Mouse (Mus musculus): ENCODE measurements at regions not wholly inside any gene's neighbourhood (a gene's known extent, or its start where the extent isn't known, plus 50 kb on each side); places are given as distances from the start of the nearest gene placed in this dataset.

GRCm38 (mm10) chr7:36829710-36830109 lies 131.8 kb downstream of the Tshz3 start:
- no peak for DNase-seq (ENCODE audit: low read depth, low spot score)

GRCm38 (mm10) chr7:36830155-36830554 lies 132.2 kb downstream of the Tshz3 start:
- no peak for DNase-seq (ENCODE audit: low read depth, low spot score)

GRCm38 (mm10) chr7:36848279-36848678 lies 150.4 kb downstream of the Tshz3 start:
- DNase-seq (ENCODE audit: low read depth, low spot score) = no peak

- no peak for DNase-seq (ENCODE audit: low read depth, low spot score)
Observed at GRCm38 (mm10) chr7:36851275-36851889, 153.5 kb downstream of the Tshz3 start.

- DNase-seq (ENCODE audit: low read depth, low spot score) = no peak
Observed at GRCm38 (mm10) chr7:36854308-36854707, 156.4 kb downstream of the Tshz3 start.

- no peak for DNase-seq (ENCODE audit: low read depth, low spot score)
Observed at GRCm38 (mm10) chr7:36859428-36859827, 161.5 kb downstream of the Tshz3 start.

- DNase-seq (ENCODE audit: low read depth, low spot score) = no peak
Observed at GRCm38 (mm10) chr7:36862481-36862880, 164.6 kb downstream of the Tshz3 start.

- no peak for DNase-seq (ENCODE audit: low read depth, low spot score)
Observed at GRCm38 (mm10) chr7:36863745-36864144, 165.8 kb downstream of the Tshz3 start.

GRCm38 (mm10) chr7:36864675-36865074 lies 166.8 kb downstream of the Tshz3 start:
- no peak for DNase-seq (ENCODE audit: low read depth, low spot score)

- DNase-seq (ENCODE audit: low read depth, low spot score) = no peak
Observed at GRCm38 (mm10) chr7:36866602-36867001, 168.7 kb downstream of the Tshz3 start.

GRCm38 (mm10) chr7:36874004-36874403 lies 176.1 kb downstream of the Tshz3 start:
- DNase-seq (ENCODE audit: low read depth, low spot score) = no peak

- DNase-seq (ENCODE audit: low read depth, low spot score) = no peak
Observed at GRCm38 (mm10) chr7:36877686-36878085, 179.8 kb downstream of the Tshz3 start.

- no peak for DNase-seq (ENCODE audit: low read depth, low spot score)
Observed at GRCm38 (mm10) chr7:36892776-36893500, 195.0 kb downstream of the Tshz3 start.

- no peak for DNase-seq (ENCODE audit: low read depth, low spot score)
Observed at GRCm38 (mm10) chr7:36896339-36896738, 198.4 kb downstream of the Tshz3 start.

- no peak for DNase-seq (ENCODE audit: low read depth, low spot score)
Observed at GRCm38 (mm10) chr7:36901537-36901936, 203.6 kb downstream of the Tshz3 start.

- DNase-seq (ENCODE audit: low read depth, low spot score) = no peak
Observed at GRCm38 (mm10) chr7:36913304-36913703, 215.4 kb downstream of the Tshz3 start.

GRCm38 (mm10) chr7:36914261-36914660 lies 216.3 kb downstream of the Tshz3 start:
- DNase-seq (ENCODE audit: low read depth, low spot score) = no peak

- no peak for DNase-seq (ENCODE audit: low read depth, low spot score)
Observed at GRCm38 (mm10) chr7:36915171-36915570, 217.3 kb downstream of the Tshz3 start.

GRCm38 (mm10) chr7:36917011-36917410 lies 219.1 kb downstream of the Tshz3 start:
- DNase-seq (ENCODE audit: low read depth, low spot score) = no peak

GRCm38 (mm10) chr7:36919413-36919812 lies 221.5 kb downstream of the Tshz3 start:
- DNase-seq (ENCODE audit: low read depth, low spot score) = no peak

GRCm38 (mm10) chr7:36921003-36921402 lies 223.1 kb downstream of the Tshz3 start:
- no peak for DNase-seq (ENCODE audit: low read depth, low spot score)

- DNase-seq (ENCODE audit: low read depth, low spot score) = no peak
Observed at GRCm38 (mm10) chr7:36933490-36933889, 235.6 kb downstream of the Tshz3 start.

- DNase-seq (ENCODE audit: low read depth, low spot score) = no peak
Observed at GRCm38 (mm10) chr7:36934792-36935555, 237.1 kb downstream of the Tshz3 start.
